Mouse (Mus musculus): ENCODE measurements around the gene Gm17416. TPM values are rescaled to one million over a fixed set of nuclear protein-coding genes. Genes with fewer than 3 reads are reported as not detected.

The Gm17416 gene
- not detected in 2 replicates for polyA plus RNA-seq (2021; fragmentation: Nextera tagmentation)
- long read RNA-seq, experiment 1 = 0 reads
- long read RNA-seq, experiment 2 = 0 reads

DNA sequence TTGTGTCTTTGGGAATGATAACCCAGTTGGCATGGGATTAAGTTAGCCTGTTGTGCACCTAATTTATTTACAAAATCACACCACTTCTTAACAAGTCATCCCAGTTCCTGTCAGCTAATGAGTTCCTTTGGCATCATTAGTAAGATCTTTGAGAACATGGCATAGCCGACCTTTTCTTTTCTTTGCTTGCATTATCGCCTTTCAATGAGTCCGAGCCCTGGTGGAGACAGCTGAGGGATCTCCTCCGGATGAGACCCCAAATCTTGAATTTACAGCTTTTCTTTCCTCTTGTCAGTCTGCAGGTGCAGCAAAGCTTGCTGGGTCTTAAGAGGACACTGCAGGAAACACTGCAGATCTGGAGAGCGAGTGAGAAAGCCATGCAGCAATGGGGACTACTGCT lies at the start of gene Gm17416:
TSS of gene Gm17416 (plus strand) at position 301 of the 400 bp plus-strand sequence.

DNA sequence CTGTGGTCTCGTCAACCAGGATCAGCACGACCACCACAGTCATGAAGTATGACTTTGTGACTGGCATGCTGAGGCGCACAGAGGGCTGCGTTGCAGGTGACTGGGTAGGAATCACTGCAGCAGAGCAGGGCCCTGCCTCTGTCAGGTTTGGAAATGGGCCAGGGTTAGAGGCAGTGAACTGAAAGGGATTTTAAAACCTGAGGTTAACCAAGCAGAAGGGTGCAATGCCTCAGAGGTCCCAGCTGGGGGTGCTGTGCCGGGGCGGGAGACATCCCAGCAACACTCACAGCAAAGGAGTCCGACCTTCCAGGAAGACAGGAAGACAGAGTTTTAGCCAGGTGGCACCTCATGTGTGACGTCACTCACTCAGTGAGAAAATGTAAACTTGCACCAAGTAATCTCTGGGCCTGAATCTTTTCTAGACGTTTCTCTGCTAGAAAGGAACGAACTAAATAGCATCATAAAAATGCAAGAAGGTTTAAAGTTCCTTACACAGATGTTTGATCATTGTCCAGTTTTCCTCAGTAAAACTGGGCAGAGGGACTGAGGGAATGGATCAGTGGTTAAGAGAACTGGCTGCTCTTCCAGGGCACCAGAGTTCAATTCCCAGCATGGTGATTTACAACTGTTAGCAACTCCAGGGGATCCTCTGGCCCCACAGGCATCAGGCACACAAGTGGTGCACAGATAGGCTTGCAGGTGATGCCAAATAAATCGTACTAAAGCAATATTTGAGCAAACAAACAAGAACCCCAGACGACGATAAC lies 29.0 kb upstream of the Gm17416 start, which contains the start of gene Defb29:
TSS of gene Defb29 (minus strand) at position 155 of the 767 bp plus-strand sequence.

DNA sequence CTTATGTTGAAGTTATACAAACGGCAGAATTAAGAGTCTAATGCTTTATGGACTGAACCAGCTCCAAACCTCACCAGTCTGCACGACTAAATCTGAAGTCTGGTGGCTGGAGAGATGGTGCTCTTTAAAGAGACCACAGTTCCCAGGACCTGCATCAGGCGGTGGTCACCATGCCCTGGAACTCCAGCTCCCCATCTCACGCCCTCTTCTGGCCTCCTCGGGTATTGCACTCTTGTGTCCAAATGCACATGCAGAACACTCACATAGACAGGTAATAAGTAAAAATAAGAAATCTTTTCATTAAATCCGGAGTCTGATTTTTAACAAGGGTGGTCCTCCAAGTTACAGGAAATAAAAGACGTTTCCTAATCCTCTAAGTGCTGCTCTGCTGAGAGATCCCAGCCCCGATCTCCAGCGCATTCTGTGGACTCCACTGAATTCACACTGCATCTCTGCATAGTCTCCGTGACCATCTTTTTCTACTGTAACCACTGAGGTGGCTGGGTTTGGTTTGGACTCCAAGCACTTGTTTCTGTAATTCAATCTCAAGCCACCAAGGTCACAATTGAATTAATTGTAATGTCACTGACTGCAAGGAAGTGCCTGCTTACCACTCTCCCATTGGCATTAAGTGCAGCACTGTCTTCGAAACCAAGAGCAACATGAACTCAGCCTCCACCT lies 3.1 kb downstream of the Gm17416 start, which contains the start of gene Defb21:
TSS of gene Defb21 (plus strand) at position 631 of the 681 bp plus-strand sequence.

DNA sequence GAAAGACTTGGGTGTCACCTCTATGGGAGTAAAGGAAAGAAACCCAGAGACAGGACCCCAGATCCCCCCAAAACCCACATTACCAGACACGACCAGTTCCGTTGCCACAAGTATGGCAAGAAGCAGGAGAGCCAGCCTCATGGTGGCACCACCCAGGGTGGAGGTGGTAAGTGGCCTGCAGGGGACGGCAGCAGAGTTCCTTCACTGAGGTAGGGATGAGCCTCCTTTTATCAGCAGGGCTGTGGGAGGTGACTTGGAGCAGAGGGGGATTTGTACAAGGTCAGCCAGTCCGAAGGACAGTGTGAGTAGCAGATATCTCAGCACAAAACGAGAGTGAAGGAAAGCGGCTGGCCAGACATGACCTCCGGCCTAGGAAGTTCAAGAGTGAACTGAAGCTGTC lies 11.0 kb downstream of the Gm17416 start, which contains the start of gene Defb19:
TSS of gene Defb19 (minus strand) at position 206 of the 400 bp plus-strand sequence.

DNA sequence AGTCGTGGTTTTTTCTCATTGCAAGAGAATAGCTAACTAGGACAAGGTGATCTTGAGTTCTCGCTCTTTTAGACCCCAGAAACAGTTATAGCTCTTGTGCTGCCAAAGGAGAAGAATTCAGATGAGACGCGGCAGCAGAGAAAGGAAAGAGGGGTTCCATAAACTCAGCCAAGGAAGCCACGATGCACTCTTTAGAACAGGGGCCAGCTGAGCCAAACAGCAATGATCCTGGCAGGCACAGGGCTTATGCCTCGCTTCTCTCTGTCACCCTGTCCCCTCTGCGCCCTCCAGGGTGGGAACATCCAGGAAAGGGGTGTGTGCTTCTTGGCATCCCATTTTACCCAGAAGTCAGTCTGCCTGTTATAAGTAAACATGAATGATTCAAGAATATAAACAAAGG lies 30.2 kb downstream of the Gm17416 start, which contains the start of gene Defb45:
TSS of gene Defb45 (minus strand) at position 101 of the 400 bp plus-strand sequence.

DNA sequence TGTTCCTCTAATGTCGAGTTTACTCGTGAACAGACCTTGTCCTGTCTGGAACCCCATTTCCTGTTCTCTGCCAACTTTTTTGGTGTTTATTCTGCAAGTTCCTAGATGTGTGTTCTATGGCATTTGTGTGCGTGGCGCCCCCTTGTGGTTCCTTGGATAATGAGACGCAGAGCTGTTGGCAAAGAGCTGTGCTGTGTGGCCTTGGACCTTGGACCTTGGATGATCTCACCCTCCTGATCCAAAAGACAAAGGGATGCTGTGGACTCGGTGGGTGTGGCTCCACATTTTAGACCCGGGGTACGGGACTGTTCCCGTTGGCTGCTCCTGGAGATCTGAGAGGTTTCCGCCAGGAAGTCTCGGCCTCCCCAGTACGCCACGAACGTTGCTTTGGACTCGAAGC lies 34.9 kb downstream of the Gm17416 start, which contains the start of gene Defb36:
TSS of gene Defb36 (plus strand) at position 271 of the 400 bp plus-strand sequence.

Other genes starting within 250 kb of the Gm17416 start
- gene Rbck1, start 236.7 kb upstream of the Gm17416 start, polyA plus RNA-seq (2021; fragmentation: Nextera tagmentation) = 94.8 and 96.8 TPM in 2 replicates
- gene Trib3, start 225.3 kb upstream of the Gm17416 start, polyA plus RNA-seq (2021; fragmentation: Nextera tagmentation) = 0.64 and 0.85 TPM in 2 replicates
- gene Nrsn2, start 192.7 kb upstream of the Gm17416 start, polyA plus RNA-seq (2021; fragmentation: Nextera tagmentation) = 89.7 and 118 TPM in 2 replicates
- gene Sox12, start 171.3 kb upstream of the Gm17416 start, polyA plus RNA-seq (2021; fragmentation: Nextera tagmentation) = 1.3 and 1.6 TPM in 2 replicates
- gene Zcchc3, start 154.3 kb upstream of the Gm17416 start, polyA plus RNA-seq (2021; fragmentation: Nextera tagmentation) = 5.9 and 6.1 TPM in 2 replicates
- gene 6820408C15Rik, start 153.8 kb upstream of the Gm17416 start, polyA plus RNA-seq (2021; fragmentation: Nextera tagmentation) = 1.4 and 2.0 TPM in 2 replicates
- gene Defb23, start 104.7 kb upstream of the Gm17416 start, polyA plus RNA-seq (2021; fragmentation: Nextera tagmentation) = not detected in 2 replicates
- not detected in 2 replicates for gene Defb20, start 92.3 kb upstream of the Gm17416 start, polyA plus RNA-seq (2021; fragmentation: Nextera tagmentation)
- gene Defb22, start 79.2 kb upstream of the Gm17416 start, polyA plus RNA-seq (2021; fragmentation: Nextera tagmentation) = not detected in 2 replicates
- not detected in 2 replicates for gene Defb26, start 57.6 kb upstream of the Gm17416 start, polyA plus RNA-seq (2021; fragmentation: Nextera tagmentation)
- gene Defb28, start 51.1 kb upstream of the Gm17416 start, polyA plus RNA-seq (2021; fragmentation: Nextera tagmentation) = not detected in 2 replicates
- not detected in 2 replicates for gene Defb29, start 29.2 kb upstream of the Gm17416 start, polyA plus RNA-seq (2021; fragmentation: Nextera tagmentation)
- not detected in 2 replicates for gene Defb21, start 3.4 kb downstream of the Gm17416 start, polyA plus RNA-seq (2021; fragmentation: Nextera tagmentation)
- not detected in 2 replicates for gene Defb19, start 11.0 kb downstream of the Gm17416 start, polyA plus RNA-seq (2021; fragmentation: Nextera tagmentation)
- not detected in 2 replicates for gene Defb45, start 30.1 kb downstream of the Gm17416 start, polyA plus RNA-seq (2021; fragmentation: Nextera tagmentation)
- gene Defb36, start 35.0 kb downstream of the Gm17416 start, polyA plus RNA-seq (2021; fragmentation: Nextera tagmentation) = not detected in 2 replicates
- not detected in 2 replicates for gene Defb25, start 53.7 kb downstream of the Gm17416 start, polyA plus RNA-seq (2021; fragmentation: Nextera tagmentation)
- 0.38 and 0.47 TPM in 2 replicates for gene Rem1, start 57.6 kb downstream of the Gm17416 start, polyA plus RNA-seq (2021; fragmentation: Nextera tagmentation)
- gene H13, start 100.1 kb downstream of the Gm17416 start, polyA plus RNA-seq (2021; fragmentation: Nextera tagmentation) = 53.8 and 63.9 TPM in 2 replicates
- 19.3 and 26.8 TPM in 2 replicates for gene Mcts2, start 117.7 kb downstream of the Gm17416 start, polyA plus RNA-seq (2021; fragmentation: Nextera tagmentation)
- gene Id1, start 166.9 kb downstream of the Gm17416 start, polyA plus RNA-seq (2021; fragmentation: Nextera tagmentation) = 15.0 and 15.2 TPM in 2 replicates
- gene Cox4i2, start 184.8 kb downstream of the Gm17416 start, polyA plus RNA-seq (2021; fragmentation: Nextera tagmentation) = 6.5 and 6.9 TPM in 2 replicates